Mouse (Mus musculus) limb, embryonic 11.5 days (tissue): Measurements from ENCODE around the gene Psmd6. TPM values are rescaled to one million over a fixed set of nuclear protein-coding genes. Genes with fewer than 3 reads are reported as not detected.

Source experiments
- ATAC-seq: fragments of 200-750 bp; cut with Nextera tagmentation; 2 replicates; pipeline ENCODE4 v1.8.0; 2017; ENCODE audit warnings: low read depth; ENCODE audit not compliant: insufficient number of reproducible peaks, low FRiP score, low TSS enrichment
- DNase-seq: peaks from one replicate; pipeline ENCODE4 v3.0.0-alpha.2; 2015; ENCODE audit warnings: low spot score
- H3K27ac ChIP-seq: fragments of 300-500 bp; sonication (generic); replicated peaks from 2 replicates; pipeline ENCODE4 v1.5.1; 2014; ENCODE audit warnings: low read depth, mild to moderate bottlenecking, low read length
- H3K27me3 ChIP-seq: fragments of 300-500 bp; sonication (generic); 2 replicates; pipeline ENCODE4 v1.6.1; 2014; ENCODE audit warnings: mild to moderate bottlenecking, low read length, mixed read lengths; ENCODE audit not compliant: control insufficient read depth, insufficient read depth
- H3K36me3 ChIP-seq: fragments of 300-500 bp; sonication (generic); 2 replicates; pipeline ENCODE4 v1.6.1; 2014; ENCODE audit warnings: mild to moderate bottlenecking, low read length, moderate library complexity, mixed read lengths; ENCODE audit not compliant: control insufficient read depth, insufficient read depth
- H3K4me1 ChIP-seq: fragments of 300-500 bp; sonication (generic); 2 replicates; pipeline ENCODE4 v1.6.1; 2014; ENCODE audit warnings: low read length, mixed read lengths; ENCODE audit not compliant: control insufficient read depth, insufficient read depth
- H3K4me2 ChIP-seq: fragments of 300-500 bp; sonication (generic); 2 replicates; pipeline ENCODE4 v1.6.1; 2014; ENCODE audit warnings: low read depth, mild to moderate bottlenecking, moderate library complexity; ENCODE audit not compliant: severe bottlenecking
- H3K4me3 ChIP-seq: fragments of 300-500 bp; sonication (generic); 2 replicates; pipeline ENCODE4 v1.5.1; 2014; ENCODE audit warnings: low read depth, low read length
- H3K9ac ChIP-seq: fragments of 300-500 bp; sonication (generic); 2 replicates; pipeline ENCODE4 v1.6.1; 2014; ENCODE audit warnings: mild to moderate bottlenecking, low read length
- H3K9me3 ChIP-seq: fragments of 300-500 bp; sonication (generic); 2 replicates; pipeline ENCODE4 v1.6.1; 2016; ENCODE audit warnings: low read length; ENCODE audit not compliant: control insufficient read depth
- WGBS: fragments of 180-500 bp; shearing (Covaris S2); extraction: QIAGEN DNeasy Blood & Tissue Kit; methylation state at CpG from one replicate; pipeline ENCODE4 v1.1.7; 2014; 5-methylcytosine and 5-hydroxymethylcytosine counted together
- polyA plus RNA-seq: library from polyadenylated mRNA; unstranded; fragments of >200 nt; fragmentation: Nextera tagmentation; extraction: Ambion mirVana; gene quantifications from 2 replicates; pipeline ENCODE4 v1.2.1, GENCODE M21; 2014

Gene Psmd6
- 290 and 298 TPM in 2 replicates for polyA plus RNA-seq

GRCm38 (mm10) chr14:14120230-14121096 is at the start of gene Psmd6:
Gene Psmd6, minus strand, starts transcription at chr14:14120984.
- under 1% methylated on average over 67 of the region's 68 CpGs for WGBS
- H3K4me2 ChIP-seq = peak within 1 kb of the TSS; percentile 82

GRCm38 (mm10) chr14:14110710-14111109 is 10.1 kb downstream of the Psmd6 start:
- H3K4me2 ChIP-seq = no peak overlapping the region
- 89% methylated on average over 4 of the region's 4 CpGs for WGBS
- no peak overlapping the region for H3K9ac ChIP-seq
- no peak for DNase-seq
- no peak for ATAC-seq
- no peaks in the 10 kb centered on the region for H3K4me1 ChIP-seq
- H3K9me3 ChIP-seq = no peaks in the 10 kb centered on the region
- H3K36me3 ChIP-seq = peaks cover 7% of the 10 kb centered on the region; the same call in 1 of the 2 replicates
- H3K4me3 ChIP-seq = no peak overlapping the region
- no peaks in the 10 kb centered on the region for H3K27me3 ChIP-seq
- H3K27ac ChIP-seq = no peak overlapping the region

More at GRCm38 (mm10) chr14:14120230-14121096, at the start of gene Psmd6:
- peak within 1 kb of the TSS; percentile 94 for H3K4me3 ChIP-seq
- DNase-seq (peak; percentile 93), ATAC-seq (peak; percentile 92)
- no peaks in the 10 kb centered on the region for H3K27me3 ChIP-seq
- H3K9ac ChIP-seq = peak within 1 kb of the TSS; percentile 94
- H3K36me3 ChIP-seq = peaks cover 5% of the 10 kb centered on the region; the same call in 1 of the 2 replicates
- H3K4me1 ChIP-seq = no peaks in the 10 kb centered on the region
- 0 out of 2 replicates have a peak within 1 kb of the TSS, but pooled peaks have one; percentile 36 for H3K27ac ChIP-seq
- H3K9me3 ChIP-seq = no peaks in the 10 kb centered on the region

- Histone ChIP-seq H3K36me3 (peaks cover under 1% of the 10 kb centered on the region; the same call in 1 of the 2 replicates), H3K27ac (no peak overlapping the region), H3K9me3 (no peaks in the 10 kb centered on the region), H3K4me3 (no peak overlapping the region), H3K4me2 (no peak overlapping the region), H3K27me3 (no peaks in the 10 kb centered on the region), H3K4me1 (no peaks in the 10 kb centered on the region), H3K9ac (no peak overlapping the region)
- DNase-seq (no peak), ATAC-seq (no peak)
- WGBS = 73% methylated on average over 2 of the region's 2 CpGs
Observed at GRCm38 (mm10) chr14:14104930-14105318, 15.9 kb downstream of the Psmd6 start.

- Histone ChIP-seq H3K36me3 (peaks cover 2% of the 10 kb centered on the region; the same call in 1 of the 2 replicates), H3K9me3 (no peaks in the 10 kb centered on the region), H3K4me3 (no peak overlapping the region), H3K4me1 (no peaks in the 10 kb centered on the region), H3K27me3 (no peaks in the 10 kb centered on the region), H3K4me2 (no peak overlapping the region), H3K27ac (no peak overlapping the region), H3K9ac (no peak overlapping the region)
- ATAC-seq (no peak), DNase-seq (no peak)
- WGBS = 49% methylated on average over 13 of the region's 13 CpGs
Observed at GRCm38 (mm10) chr14:14104213-14104929, 16.4 kb downstream of the Psmd6 start.

- WGBS = 91% methylated on average over 9 of the region's 9 CpGs
- H3K27me3 ChIP-seq = no peaks in the 10 kb centered on the region
- DNase-seq (no peak), ATAC-seq (no peak)
- H3K4me2 ChIP-seq = no peak overlapping the region
- peaks cover 2% of the 10 kb centered on the region; the same call in 1 of the 2 replicates for H3K36me3 ChIP-seq
- no peak overlapping the region for H3K27ac ChIP-seq
- no peaks in the 10 kb centered on the region for H3K4me1 ChIP-seq
- H3K4me3 ChIP-seq = no peak overlapping the region
- H3K9me3 ChIP-seq = no peaks in the 10 kb centered on the region
- no peak overlapping the region for H3K9ac ChIP-seq
Observed at GRCm38 (mm10) chr14:14101296-14101695, 19.5 kb downstream of the Psmd6 start.

GRCm38 (mm10) chr14:14100773-14101280 is 20.0 kb downstream of the Psmd6 start:
- DNase-seq = no peak
- Histone ChIP-seq H3K9me3 (no peaks in the 10 kb centered on the region), H3K4me1 (no peaks in the 10 kb centered on the region), H3K27ac (no peak overlapping the region), H3K4me2 (no peak overlapping the region), H3K27me3 (no peaks in the 10 kb centered on the region), H3K9ac (no peak overlapping the region), H3K36me3 (peaks cover 2% of the 10 kb centered on the region; the same call in 1 of the 2 replicates), H3K4me3 (no peak overlapping the region)
- ATAC-seq = no peak
- 91% methylated on average over 8 of the region's 8 CpGs for whole genome bisulfite sequencing

- ATAC-seq (peak; percentile 65; the same call in 1 of the 2 replicates), DNase-seq (peak; percentile 93)
- H3K27ac ChIP-seq = no peak overlapping the region
- WGBS = 29% methylated on average over 10 of the region's 10 CpGs
- H3K4me3 ChIP-seq = no peak overlapping the region
- H3K9ac ChIP-seq = no peak overlapping the region
- no peaks in the 10 kb centered on the region for H3K4me1 ChIP-seq
- no peaks in the 10 kb centered on the region for H3K27me3 ChIP-seq
- peaks cover 5% of the 10 kb centered on the region; the same call in 1 of the 2 replicates for H3K36me3 ChIP-seq
- H3K9me3 ChIP-seq = no peaks in the 10 kb centered on the region
- no peak overlapping the region for H3K4me2 ChIP-seq
Observed at GRCm38 (mm10) chr14:14098330-14098980, 22.3 kb downstream of the Psmd6 start.

- Histone ChIP-seq H3K4me3 (no peak overlapping the region), H3K9me3 (no peaks in the 10 kb centered on the region), H3K27ac (no peak overlapping the region), H3K9ac (no peak overlapping the region), H3K4me1 (no peaks in the 10 kb centered on the region), H3K27me3 (no peaks in the 10 kb centered on the region), H3K36me3 (peaks cover 4% of the 10 kb centered on the region; the same call in 1 of the 2 replicates), H3K4me2 (no peak overlapping the region)
- no peak for ATAC-seq
- 92% methylated on average over 6 of the region's 6 CpGs for WGBS
- no peak for DNase-seq
Observed at GRCm38 (mm10) chr14:14090571-14090970, 30.2 kb downstream of the Psmd6 start.
